Mouse (Mus musculus): ENCODE measurements around the gene Haus4. TPM values are rescaled to one million over a fixed set of nuclear protein-coding genes. Genes with fewer than 3 reads are reported as not detected.

Gene Haus4
- total and polyA plus RNA-seq, 3 experiments = 39.2 to 73.4 TPM; not detected in 1

DNA sequence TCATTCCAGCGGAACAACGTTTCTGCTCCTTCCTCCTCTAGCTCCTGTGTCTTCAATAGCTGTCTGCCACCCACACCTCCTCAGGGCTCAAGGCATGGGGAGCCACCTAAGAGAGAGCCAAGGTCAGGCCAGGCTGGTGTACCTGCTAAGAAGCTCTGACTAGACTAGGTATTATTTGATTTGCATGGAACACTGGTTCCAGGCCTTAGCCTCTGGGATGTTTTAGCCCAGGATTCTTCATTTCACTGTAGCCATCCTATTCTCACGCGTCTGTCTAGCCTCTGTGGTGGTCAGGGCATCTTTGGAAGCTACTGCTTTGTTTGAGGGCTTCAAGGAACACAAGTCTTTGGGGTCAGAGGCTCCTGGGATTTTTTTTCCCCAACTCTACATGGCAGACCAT lies 17.7 kb upstream of the Haus4 start:
- Histone ChIP-seq H3K79me2 (ENCODE audit: control insufficient read depth, insufficient read depth, low read length, poor library complexity) (no peaks in the 10 kb centered on the region), H3K9ac (ENCODE audit: control insufficient read depth, low read depth, low read length, poor library complexity, severe bottlenecking) (no peak overlapping the region), H3K9me3 (replicated peaks; ENCODE audit: insufficient read depth, low read length) (no peaks in the 10 kb centered on the region), H3K27me3 (ENCODE audit: control insufficient read depth in 1 of 2, insufficient read depth in 2 of 2, low read length in 2 of 2) (no peaks in the 10 kb centered on the region), H3K36me3 (ENCODE audit: control insufficient read depth in 1 of 2, insufficient read depth in 2 of 2, low read length in 2 of 2) (0 out of 4 replicates have a peak, but pooled peaks cover 0 to 5% of the 10 kb centered on the region in 2 experiments), H3K4me3 (ENCODE audit: control insufficient read depth in 1 of 2, insufficient read depth in 1 of 2, low read depth in 2 of 2, low read length in 2 of 2) (no peak overlapping the region), H3K27ac (ENCODE audit: control insufficient read depth, low read depth, low read length) (no peak overlapping the region), H3K4me1 (ENCODE audit: control insufficient read depth in 1 of 2, insufficient read depth in 2 of 2, low read length in 2 of 2) (peaks cover 6 to 16% of the 10 kb centered on the region in 2 experiments)
- TF ChIP-seq MAZ (IDR thresholded peaks at IDR 0.05; ENCODE audit: low read depth, low read length) (no peak), POLR2A (IDR thresholded peaks at IDR 0.05; ENCODE audit: control insufficient read depth in 1 of 2, insufficient read depth in 1 of 2, low read depth in 1 of 2, low read length in 2 of 2, poor library complexity in 1 of 2) (no peak), HCFC1 (IDR thresholded peaks at IDR 0.05; ENCODE audit: low read depth, low read length) (no peak), EP300 (IDR thresholded peaks at IDR 0.05; ENCODE audit: low read depth in 1 of 2, low read length in 2 of 2) (no peak), MYB (IDR thresholded peaks at IDR 0.05; ENCODE audit: low read depth, low read length) (no peak), CTCF (IDR thresholded peaks at IDR 0.05 in 2 of 3, conservative IDR thresholded peaks at IDR 0.05 in 1 of 3; ENCODE audit: control insufficient read depth in 1 of 3, insufficient read depth in 1 of 3, low read depth in 2 of 3, low read length in 3 of 3, poor library complexity in 1 of 3, severe bottlenecking in 1 of 3) (no peak), POLR2AphosphoS2 (IDR thresholded peaks at IDR 0.05; ENCODE audit: low read length) (no peak), ZC3H11A (IDR thresholded peaks at IDR 0.05; ENCODE audit: low read depth, low read length) (no peak)
- DNase-seq (ENCODE audit: low read depth, low spot score) = no peak

- H3K9ac ChIP-seq (ENCODE audit: control insufficient read depth, low read depth, low read length, poor library complexity, severe bottlenecking) = no peak overlapping the region
- 0 out of 4 replicates have a peak, but pooled peaks cover 0 to 5% of the 10 kb centered on the region in 2 experiments for H3K36me3 ChIP-seq (ENCODE audit: control insufficient read depth in 1 of 2, insufficient read depth in 2 of 2, low read length in 2 of 2)
- H3K27ac ChIP-seq (ENCODE audit: control insufficient read depth, low read depth, low read length) = no peak overlapping the region
- no peaks in the 10 kb centered on the region for H3K27me3 ChIP-seq (ENCODE audit: control insufficient read depth in 1 of 2, insufficient read depth in 2 of 2, low read length in 2 of 2)
- H3K79me2 ChIP-seq (ENCODE audit: control insufficient read depth, insufficient read depth, low read length, poor library complexity) = no peaks in the 10 kb centered on the region
- DNase-seq (ENCODE audit: low read depth, low spot score) = no peak
- no peaks in the 10 kb centered on the region for H3K9me3 ChIP-seq (replicated peaks; ENCODE audit: insufficient read depth, low read length)
- H3K4me1 ChIP-seq (ENCODE audit: control insufficient read depth in 1 of 2, insufficient read depth in 2 of 2, low read length in 2 of 2) = peaks cover 6 to 16% of the 10 kb centered on the region in 2 experiments
- H3K4me3 ChIP-seq (ENCODE audit: control insufficient read depth in 1 of 2, insufficient read depth in 1 of 2, low read depth in 2 of 2, low read length in 2 of 2) = no peak overlapping the region
- TF ChIP-seq ZC3H11A (IDR thresholded peaks at IDR 0.05; ENCODE audit: low read depth, low read length) (no peak), MAZ (IDR thresholded peaks at IDR 0.05; ENCODE audit: low read depth, low read length) (no peak), HCFC1 (IDR thresholded peaks at IDR 0.05; ENCODE audit: low read depth, low read length) (no peak), TAL1 (IDR thresholded peaks at IDR 0.05; ENCODE audit: low read length) (no peak), MEF2A (IDR thresholded peaks at IDR 0.05; ENCODE audit: extremely low read depth, insufficient replicate concordance, low read depth, low read length, poor library complexity, severe bottlenecking) (no peak)
Measured at GRCm38 (mm10) chr14:54569451-54570392, 15.3 kb upstream of the Haus4 start.

All from MEL (cell line).